13 mouse cellular contexts compared by ENCODE assay signal in the genomic region with DNA sequence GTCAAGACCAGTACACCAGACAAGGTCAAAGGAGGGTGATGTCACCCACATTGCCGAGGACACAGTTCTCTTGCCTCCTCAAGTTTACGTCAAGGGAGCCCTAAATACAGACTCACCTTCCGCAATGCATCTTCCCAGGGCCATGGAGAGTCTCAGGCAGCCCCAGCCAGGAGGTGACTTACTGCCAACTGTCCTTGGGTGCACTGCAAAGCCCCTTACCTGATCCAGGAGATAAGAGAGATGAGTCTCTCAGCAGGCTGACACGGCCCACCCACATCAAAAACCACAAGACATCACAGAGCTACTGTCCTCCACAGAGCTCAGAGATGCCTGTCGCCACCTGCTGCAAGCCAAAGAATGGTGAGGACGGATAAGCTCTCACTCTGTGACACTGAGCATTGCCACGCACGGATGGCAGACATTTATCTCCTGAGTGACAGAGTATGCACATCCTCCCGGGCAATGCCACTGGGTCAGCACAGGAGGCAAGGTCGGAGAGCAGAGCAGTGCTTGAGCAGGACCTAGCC. TPM values are rescaled to one million over a fixed set of nuclear protein-coding genes. Genes with fewer than 3 reads are reported as not detected.
DNase-seq lines count a peak whose midpoint lies in the region; ATAC-seq and TF ChIP-seq lines count a peak whose summit lies in the region.
"Had no signal": no experiment of that assay in that cellular context is flagged by ENCODE, and none has a peak within 500 bp of the region (broad histone marks: within the 10 kb centered on the region; RNA-seq: fewer than 3 reads in every experiment).

Gene Il9r (minus strand): TSS at position 205 of the 527 bp plus-strand sequence.

- no peaks in the 10 kb centered on the region for H3K36me3 ChIP-seq in neural tube, embryonic 13.5 days
- H3K36me3 ChIP-seq in neural tube, embryonic 15.5 days, result no peaks in the 10 kb centered on the region
- no peaks in the 10 kb centered on the region for H3K36me3 ChIP-seq in thymus, adult 2 months (ENCODE audit: control insufficient read depth, insufficient read depth, low read length)
- H3K36me3 ChIP-seq in forebrain, embryonic 15.5 days, result no peaks in the 10 kb centered on the region
- H3K36me3 ChIP-seq: embryonic facial prominence, embryonic 13.5 days; heart, embryonic 12.5 days; limb, embryonic 13.5 days had no signal

- no peaks in the 10 kb centered on the region for H3K9me3 ChIP-seq in neural tube, embryonic 13.5 days
- no peaks in the 10 kb centered on the region for H3K9me3 ChIP-seq in neural tube, embryonic 15.5 days (replicated peaks)
- no peaks in the 10 kb centered on the region for H3K9me3 ChIP-seq in forebrain, embryonic 15.5 days
- H3K9me3 ChIP-seq: embryonic facial prominence, embryonic 13.5 days; heart, embryonic 12.5 days; limb, embryonic 13.5 days had no signal

- DNase-seq in adrenal gland, adult 2 months, result peak; percentile 64
- DNase-seq in adrenal gland, postnatal 4 days (ENCODE audit: low spot score in 2 of 2), result no peak
- DNase-seq in adrenal gland, postnatal 10 days, result peak; percentile 48
- peak; percentile 74 for DNase-seq in thymus, adult 2 months
- no peak for DNase-seq in layer of hippocampus, adult 9-10 months (ENCODE audit: low spot score)
- DNase-seq: cerebellum, adult 11 months had no signal

- H3K27me3 ChIP-seq in neural tube, embryonic 13.5 days, result no peaks in the 10 kb centered on the region
- 0 out of 2 replicates have a peak, but pooled peaks cover 2% of the 10 kb centered on the region for H3K27me3 ChIP-seq in neural tube, embryonic 15.5 days (replicated peaks)
- H3K27me3 ChIP-seq in thymus, adult 2 months (ENCODE audit: control insufficient read depth, insufficient read depth, low read length), result no peaks in the 10 kb centered on the region
- H3K27me3 ChIP-seq in forebrain, embryonic 15.5 days, result no peaks in the 10 kb centered on the region

- no peak within 1 kb of the TSS for H3K4me3 ChIP-seq in neural tube, embryonic 13.5 days
- no peak within 1 kb of the TSS for H3K4me3 ChIP-seq in neural tube, embryonic 15.5 days (replicated peaks)
- H3K4me3 ChIP-seq in thymus, adult 2 months (ENCODE audit: control insufficient read depth, insufficient read depth, low read length), result 0 out of 2 replicates have a peak within 1 kb of the TSS, but pooled peaks have one; percentile 10
- no peak within 1 kb of the TSS for H3K4me3 ChIP-seq in forebrain, embryonic 15.5 days
- H3K4me3 ChIP-seq: embryonic facial prominence, embryonic 13.5 days; heart, embryonic 12.5 days; limb, embryonic 13.5 days had no signal

- 0 out of 2 replicates have a peak within 1 kb of the TSS, but pooled peaks have one; percentile 26 for H3K9ac ChIP-seq in neural tube, embryonic 13.5 days
- no peak within 1 kb of the TSS for H3K9ac ChIP-seq in neural tube, embryonic 15.5 days (replicated peaks)
- no peak within 1 kb of the TSS for H3K9ac ChIP-seq in forebrain, embryonic 15.5 days (replicated peaks)
- H3K9ac ChIP-seq: embryonic facial prominence, embryonic 13.5 days; heart, embryonic 12.5 days; limb, embryonic 13.5 days had no signal

- WGBS in neural tube, embryonic 13.5 days, result 77% methylated on average over 10 of the region's 10 CpGs
- 73% methylated on average over 10 of the region's 10 CpGs for WGBS in neural tube, embryonic 15.5 days
- 10% methylated on average over 10 of the region's 10 CpGs for WGBS in thymus, adult 2 months
- WGBS in forebrain, embryonic 15.5 days, result 85% methylated on average over 10 of the region's 10 CpGs

- H3K27ac ChIP-seq in neural tube, embryonic 13.5 days (replicated peaks), result no peak within 1 kb of the TSS
- no peak within 1 kb of the TSS for H3K27ac ChIP-seq in neural tube, embryonic 15.5 days (replicated peaks)
- peak within 1 kb of the TSS; percentile 52; the same call in 1 of the 2 replicates for H3K27ac ChIP-seq in thymus, adult 2 months (ENCODE audit: control insufficient read depth, insufficient read depth, low read length)
- no peak within 1 kb of the TSS for H3K27ac ChIP-seq in forebrain, embryonic 15.5 days (replicated peaks)
- H3K27ac ChIP-seq: embryonic facial prominence, embryonic 13.5 days; limb, embryonic 13.5 days had no signal

- no peak for TF ChIP-seq POLR2A in thymus, adult 2 months (IDR thresholded peaks at IDR 0.05; ENCODE audit: control insufficient read depth, extremely low read depth, insufficient read depth, low read length, poor library complexity)

- no peak for ATAC-seq in neural tube, embryonic 13.5 days (ENCODE audit: low read depth)
- no peak for ATAC-seq in neural tube, embryonic 15.5 days (ENCODE audit: low FRiP score)
- no peak for ATAC-seq in forebrain, embryonic 15.5 days (replicated peaks)

- no peak for TF ChIP-seq CTCF in thymus, adult 2 months (IDR thresholded peaks at IDR 0.05; ENCODE audit: borderline replicate concordance, control insufficient read depth, extremely low read depth, insufficient read depth, low read length, poor library complexity)

- H3K4me1 ChIP-seq in neural tube, embryonic 13.5 days (replicated peaks), result peaks cover 7% of the 10 kb centered on the region
- peaks cover 5% of the 10 kb centered on the region for H3K4me1 ChIP-seq in neural tube, embryonic 15.5 days
- peaks cover 50% of the 10 kb centered on the region for H3K4me1 ChIP-seq in thymus, adult 2 months (replicated peaks; ENCODE audit: control insufficient read depth, insufficient read depth, low read length)
- peaks cover 3% of the 10 kb centered on the region; the same call in 1 of the 2 replicates for H3K4me1 ChIP-seq in forebrain, embryonic 15.5 days

- no peak within 1 kb of the TSS for H3K4me2 ChIP-seq in neural tube, embryonic 13.5 days
- no peak within 1 kb of the TSS for H3K4me2 ChIP-seq in neural tube, embryonic 15.5 days
- H3K4me2 ChIP-seq in forebrain, embryonic 15.5 days (replicated peaks), result no peak within 1 kb of the TSS
- H3K4me2 ChIP-seq: embryonic facial prominence, embryonic 13.5 days; heart, embryonic 12.5 days; limb, embryonic 13.5 days had no signal

RNA-seq across cellular contexts. Expression of gene Il9r, which starts in this region (rescaled TPM):
- under 1 TPM; 0.26 to 0.31 TPM for total RNA-seq in adrenal gland, adult 2 months (2021)
- 0.69 TPM in 1 of 2 replicates, not detected in the other for polyA plus RNA-seq in adrenal gland, adult 2 months (2012; rRNA removed)
- total RNA-seq in adrenal gland, postnatal 4 days (2021), result under 1 TPM; 0.17 to 0.40 TPM
- polyA plus RNA-seq in neural tube, embryonic 13.5 days (2015; fragmentation: Nextera tagmentation; extraction: Ambion mirVana), result not detected in 2 replicates
- polyA plus RNA-seq in neural tube, embryonic 15.5 days (2015; fragmentation: Nextera tagmentation; extraction: Ambion mirVana), result 1.5 TPM in 1 of 2 replicates, not detected in the other
- total RNA-seq in adrenal gland, postnatal 10 days (2021), result under 1 TPM; 0.30 to 0.82 TPM
- 16.4 and 19.9 TPM in 2 replicates for polyA plus RNA-seq in thymus, adult 2 months (2012; rRNA removed)
- polyA plus RNA-seq in forebrain, embryonic 15.5 days (2015; fragmentation: Nextera tagmentation; extraction: Ambion mirVana), result not detected in 2 replicates
- total RNA-seq: layer of hippocampus, adult 8-10 months had no signal
- polyA plus RNA-seq: heart, embryonic 12.5 days had no signal

Comparison
In these comparisons a context has a peak if more than half of its experiments do, and no peak if none do; other contexts are left out.
1. Peak in DNase-seq in adrenal gland, adult 2 months; RNA of the gene not detected or under 1 TPM.
2. Peak in DNase-seq in adrenal gland, postnatal 10 days; RNA of the gene not detected or under 1 TPM.